Mouse (Mus musculus) forelimb bud, embryonic 11.5 days (tissue): ENCODE measurements around the gene Slc22a23.

Experiments used
- DNase-seq: peaks from one replicate; pipeline ENCODE4 v3.0.0-alpha.2; 2012; ENCODE audit warnings: low read depth, low spot score

Slc22a23 gene

GRCm38 (mm10) chr13:34343719-34344375 is 1.1 kb downstream of the Slc22a23 start:
- DNase-seq, result peak; percentile 16

GRCm38 (mm10) chr13:34342286-34342890 is 2.6 kb downstream of the Slc22a23 start:
- no peak for DNase-seq

- no peak for DNase-seq
These were observed 8.1 kb downstream of the Slc22a23 start for GRCm38 (mm10) chr13:34336895-34337294.

GRCm38 (mm10) chr13:34334847-34335246 is 10.1 kb downstream of the Slc22a23 start:
- DNase-seq, result no peak

- DNase-seq, result no peak
These were observed 12.2 kb downstream of the Slc22a23 start for GRCm38 (mm10) chr13:34332762-34333161.

- no peak for DNase-seq
These were observed 13.4 kb downstream of the Slc22a23 start for GRCm38 (mm10) chr13:34331399-34332186.

GRCm38 (mm10) chr13:34329589-34329988 is 15.4 kb downstream of the Slc22a23 start:
- DNase-seq, result no peak

GRCm38 (mm10) chr13:34326992-34327391 is 18.0 kb downstream of the Slc22a23 start:
- DNase-seq, result no peak

- no peak for DNase-seq
These were observed 21.6 kb downstream of the Slc22a23 start for GRCm38 (mm10) chr13:34323361-34323760.

- DNase-seq, result no peak
These were observed 24.5 kb downstream of the Slc22a23 start for GRCm38 (mm10) chr13:34320482-34320881.

GRCm38 (mm10) chr13:34317051-34317450 is 27.9 kb downstream of the Slc22a23 start:
- no peak for DNase-seq

- no peak for DNase-seq
These were observed 28.5 kb downstream of the Slc22a23 start for GRCm38 (mm10) chr13:34316511-34316910.

GRCm38 (mm10) chr13:34313033-34313491 is 31.9 kb downstream of the Slc22a23 start:
- no peak for DNase-seq

- no peak for DNase-seq
These were observed 32.5 kb downstream of the Slc22a23 start for GRCm38 (mm10) chr13:34312346-34313002.

GRCm38 (mm10) chr13:34311593-34311992 is 33.4 kb downstream of the Slc22a23 start:
- no peak for DNase-seq

GRCm38 (mm10) chr13:34308604-34308927 is 36.4 kb downstream of the Slc22a23 start:
- no peak for DNase-seq

- DNase-seq, result peak; percentile 16
These were observed 37.0 kb downstream of the Slc22a23 start for GRCm38 (mm10) chr13:34307696-34308603.

GRCm38 (mm10) chr13:34305964-34306671 is 38.9 kb downstream of the Slc22a23 start:
- DNase-seq, result no peak

GRCm38 (mm10) chr13:34304896-34305295 is 40.1 kb downstream of the Slc22a23 start:
- no peak for DNase-seq

GRCm38 (mm10) chr13:34303386-34304016 is 41.5 kb downstream of the Slc22a23 start:
- DNase-seq, result no peak
